ENCODE assay signal across 8 mouse cellular contexts in the genomic region with DNA sequence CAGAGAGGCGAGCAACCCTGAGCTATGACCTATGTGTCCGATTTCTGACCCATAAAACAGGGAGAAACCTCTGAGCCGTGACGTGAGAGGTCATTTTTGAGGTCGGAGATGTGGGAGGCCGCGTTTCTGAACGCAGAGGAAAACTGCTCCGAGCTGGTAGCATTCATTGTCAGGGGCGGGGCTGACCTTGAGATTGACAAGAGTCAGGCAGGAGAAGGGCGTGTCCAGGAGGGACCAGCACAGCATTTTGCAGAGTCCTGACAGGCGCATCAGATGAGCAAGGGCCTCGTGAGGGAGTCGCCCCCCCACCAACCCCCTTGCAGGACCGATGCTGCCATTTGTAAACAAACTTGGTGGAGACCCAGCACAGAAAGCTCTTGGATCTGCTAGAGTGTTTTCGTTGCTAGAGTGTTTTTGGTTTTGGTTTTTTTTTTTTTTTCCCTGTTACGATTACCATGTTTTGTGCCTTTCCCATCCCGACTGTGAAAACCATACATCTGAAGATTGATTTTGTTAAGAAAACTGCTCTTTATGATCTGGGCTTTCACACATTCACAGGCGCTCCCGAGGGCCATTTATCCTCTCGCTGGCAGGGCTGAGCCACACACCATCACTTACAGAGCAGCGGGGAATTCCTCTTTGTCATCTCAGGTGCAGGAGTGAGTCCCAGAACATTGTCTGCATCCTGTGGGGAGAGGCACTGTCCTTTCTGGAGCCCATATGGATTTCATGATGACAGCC.
DNase-seq lines count a peak whose midpoint lies in the region; ATAC-seq and TF ChIP-seq lines count a peak whose summit lies in the region.

No protein-coding gene starts in this region.

- TF ChIP-seq EP300 in heart, adult 2 months (IDR thresholded peaks at IDR 0.05; ENCODE audit: insufficient read depth, low read depth, low read length) = no peak

- intact Hi-C loops in heart, adult 2 months (cut with DNase I) = no loop called here

- H3K4me2 ChIP-seq in embryonic facial prominence, embryonic 15.5 days (replicated peaks) = peak overlapping the region; percentile 25
- peak overlapping the region; percentile 29; the same call in 1 of the 2 replicates for H3K4me2 ChIP-seq in stomach, embryonic 15.5 days

- DNase-seq in heart, adult 2 months = peak; percentile 15 to 28
- DNase-seq in heart, postnatal 4 days = no peak
- DNase-seq in B cell, adult 2 months = peak; percentile 6
- peak; percentile 49 to 56 for DNase-seq in kidney, postnatal 4 days
- DNase-seq in left cerebral cortex, adult 11 months (ENCODE audit: low spot score) = no peak
- DNase-seq in gastrocnemius, postnatal 10 days = no peak

- TF ChIP-seq POLR2A in heart, adult 2 months (IDR thresholded peaks at IDR 0.05; ENCODE audit: insufficient read depth, low read depth, low read length) = no peak

- no peaks in the 10 kb centered on the region for H3K4me1 ChIP-seq in heart, adult 2 months (ENCODE audit: control insufficient read depth, insufficient read depth, low read length)
- peaks cover 11% of the 10 kb centered on the region for H3K4me1 ChIP-seq in embryonic facial prominence, embryonic 15.5 days
- H3K4me1 ChIP-seq in stomach, embryonic 15.5 days = peaks cover 11% of the 10 kb centered on the region

- no peak for TF ChIP-seq CTCF in heart, adult 2 months (IDR thresholded peaks at IDR 0.05)

- H3K4me3 ChIP-seq in heart, adult 2 months = no peak overlapping the region
- H3K4me3 ChIP-seq in embryonic facial prominence, embryonic 15.5 days (replicated peaks) = no peak overlapping the region
- H3K4me3 ChIP-seq in stomach, embryonic 15.5 days (replicated peaks) = no peak overlapping the region

- no peaks in the 10 kb centered on the region; the same call in 1 of the 2 replicates for H3K27me3 ChIP-seq in heart, adult 2 months (ENCODE audit: control insufficient read depth, insufficient read depth, low read length)
- H3K27me3 ChIP-seq in embryonic facial prominence, embryonic 15.5 days = no peaks in the 10 kb centered on the region
- no peaks in the 10 kb centered on the region for H3K27me3 ChIP-seq in stomach, embryonic 15.5 days (replicated peaks)

- H3K27ac ChIP-seq in heart, adult 2 months = no peak overlapping the region
- no peak overlapping the region for H3K27ac ChIP-seq in embryonic facial prominence, embryonic 15.5 days (replicated peaks)
- no peak overlapping the region for H3K27ac ChIP-seq in stomach, embryonic 15.5 days

- H3K9me3 ChIP-seq in embryonic facial prominence, embryonic 15.5 days (replicated peaks) = no peaks in the 10 kb centered on the region
- no peaks in the 10 kb centered on the region for H3K9me3 ChIP-seq in stomach, embryonic 15.5 days

- WGBS in heart, adult 2 months = 23% methylated on average over 22 of the region's 22 CpGs
- 7% methylated on average over 22 of the region's 22 CpGs for WGBS in embryonic facial prominence, embryonic 15.5 days
- 7% methylated on average over 22 of the region's 22 CpGs for WGBS in stomach, embryonic 15.5 days

- H3K79me2 ChIP-seq in heart, adult 2 months (replicated peaks; ENCODE audit: control insufficient read depth, insufficient read depth, low read length) = no peaks in the 10 kb centered on the region

- no peak for ATAC-seq in embryonic facial prominence, embryonic 15.5 days (ENCODE audit: insufficient number of reproducible peaks, low FRiP score, low TSS enrichment, low read depth)
- ATAC-seq in stomach, embryonic 15.5 days (ENCODE audit: insufficient read depth, low FRiP score, low read depth) = no peak

- H3K9ac ChIP-seq in heart, adult 2 months (ENCODE audit: low read depth, low read length) = no peak overlapping the region
- no peak overlapping the region for H3K9ac ChIP-seq in embryonic facial prominence, embryonic 15.5 days
- H3K9ac ChIP-seq in stomach, embryonic 15.5 days = no peak overlapping the region

- no peaks in the 10 kb centered on the region for H3K36me3 ChIP-seq in heart, adult 2 months (ENCODE audit: control insufficient read depth, insufficient read depth, low read length)
- no peaks in the 10 kb centered on the region for H3K36me3 ChIP-seq in embryonic facial prominence, embryonic 15.5 days
- no peaks in the 10 kb centered on the region for H3K36me3 ChIP-seq in stomach, embryonic 15.5 days

Comparison
In these comparisons a context has a peak if more than half of its experiments do, and no peak if none do; other contexts are left out.
1. DNase-seq: peak in heart, adult 2 months (2 of 2), B cell, adult 2 months (2 of 2) and kidney, postnatal 4 days (2 of 2); none in heart, postnatal 4 days (single experiment), left cerebral cortex, adult 11 months (single experiment) and gastrocnemius, postnatal 10 days (single experiment).